Mouse (Mus musculus) lung, postnatal 0 days (tissue): ENCODE measurements around the gene Taar9. TPM values are rescaled to one million over a fixed set of nuclear protein-coding genes. Genes with fewer than 3 reads are reported as not detected.
A peak's percentile ranks its signal among the peaks of the same experiment; 100 is the strongest.

Experiments
- ATAC-seq: fragments of 200-750 bp; cut with Nextera tagmentation; 2 replicates; pipeline ENCODE4 v1.8.0; 2017; ENCODE audit warnings: moderate library complexity
- DNase-seq: peaks from one replicate; pipeline ENCODE4 v3.0.0-alpha.2; 2016; ENCODE audit warnings: low spot score
- H3K27ac ChIP-seq: fragments of 300-500 bp; sonication (generic); 2 replicates; pipeline ENCODE4 v1.5.1; 2014; ENCODE audit warnings: antibody characterized with exemption, mild to moderate bottlenecking, low read length, mixed read lengths
- H3K27me3 ChIP-seq: fragments of 300-500 bp; sonication (generic); replicated peaks from 2 replicates; pipeline ENCODE4 v1.6.1; 2014; ENCODE audit warnings: low read length, mixed read lengths; ENCODE audit not compliant: insufficient read depth
- H3K36me3 ChIP-seq: fragments of 300-500 bp; sonication (generic); 2 replicates; pipeline ENCODE4 v1.6.1; 2014; ENCODE audit warnings: low read length, mixed read lengths; ENCODE audit not compliant: insufficient read depth
- H3K4me1 ChIP-seq: fragments of 300-500 bp; sonication (generic); 2 replicates; pipeline ENCODE4 v1.6.1; 2014; ENCODE audit warnings: antibody characterized with exemption, low read depth, low read length, mixed read lengths; ENCODE audit not compliant: insufficient read depth
- H3K4me2 ChIP-seq: fragments of 300-500 bp; sonication (generic); replicated peaks from 2 replicates; pipeline ENCODE4 v1.6.1; 2014; ENCODE audit warnings: low read depth, mild to moderate bottlenecking, low read length, moderate library complexity, mixed read lengths
- H3K4me3 ChIP-seq: fragments of 300-500 bp; sonication (generic); 2 replicates; pipeline ENCODE4 v1.5.1; 2014; ENCODE audit warnings: low read depth, low read length
- H3K9ac ChIP-seq: fragments of 300-500 bp; sonication (generic); replicated peaks from 2 replicates; pipeline ENCODE4 v1.6.1; 2014; ENCODE audit warnings: low read depth, mild to moderate bottlenecking
- H3K9me3 ChIP-seq: fragments of 300-500 bp; sonication (generic); 2 replicates; pipeline ENCODE4 v1.6.1; 2016; ENCODE audit warnings: low read length, mixed read lengths
- CTCF ChIP-seq: IDR thresholded peaks from 2 replicates; pipeline ENCODE4 v1.5.1; 2016; ENCODE audit warnings: antibody characterized with exemption, mild to moderate bottlenecking
- EP300 ChIP-seq: IDR thresholded peaks from 2 replicates; pipeline ENCODE4 v1.6.1; 2016; ENCODE audit warnings: antibody characterized with exemption, mild to moderate bottlenecking, control low read depth
- WGBS: fragments of 180-500 bp; shearing (Covaris S2); extraction: QIAGEN DNeasy Blood & Tissue Kit; methylation state at CpG from one replicate; pipeline ENCODE4 v1.1.7; 2014; 5-methylcytosine and 5-hydroxymethylcytosine counted together
- polyA plus RNA-seq: library from polyadenylated mRNA; unstranded; fragments of >200 nt; fragmentation: Nextera tagmentation; extraction: Ambion mirVana; gene quantifications from 2 replicates; pipeline ENCODE4 v1.2.1, GENCODE M21; 2015

Gene Taar9
- polyA plus RNA-seq, 1 experiment from 2014 or later, result not detected

- Histone ChIP-seq H3K4me2 (no peak overlapping the region), H3K27me3 (no peaks in the 10 kb centered on the region), H3K9me3 (no peaks in the 10 kb centered on the region), H3K9ac (no peak overlapping the region), H3K4me1 (no peaks in the 10 kb centered on the region; the same call in 1 of the 2 replicates), H3K27ac (peak overlapping the region; percentile 74), H3K36me3 (no peaks in the 10 kb centered on the region), H3K4me3 (no peak overlapping the region)
- ATAC-seq (peak; percentile 51; the same call in 1 of the 2 replicates), DNase-seq (peak; percentile 49)
- peak; percentile 56 for TF ChIP-seq EP300
- no peak for TF ChIP-seq CTCF
- 29% methylated on average over 7 of the region's 7 CpGs for WGBS
These were observed 24.8 kb upstream of the Taar9 start for GRCm38 (mm10) chr10:24134071-24134645.

DNA sequence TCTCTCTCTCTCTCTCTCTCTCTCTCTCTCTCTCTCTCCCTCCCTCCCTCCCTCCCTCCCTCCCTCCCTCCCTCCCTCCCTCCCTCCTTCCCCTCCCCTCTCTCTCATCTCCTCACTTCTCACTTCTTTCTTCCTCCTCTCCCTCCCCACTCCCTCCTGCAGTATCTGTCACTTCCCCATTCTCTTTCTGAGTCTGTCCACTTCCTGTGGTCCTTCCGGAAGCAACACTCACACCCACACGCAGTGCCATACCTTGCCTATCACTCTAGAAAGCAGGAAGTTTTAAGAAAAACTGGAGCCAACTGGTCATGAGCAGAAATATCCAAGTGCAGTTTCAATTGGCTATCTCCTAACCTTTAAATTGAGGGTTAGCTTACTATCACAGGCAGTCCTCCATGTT is 23.8 kb upstream of the Taar9 start:
- DNase-seq (peak; percentile 37), ATAC-seq (no peak)
- Histone ChIP-seq H3K27ac (peak overlapping the region; percentile 58), H3K27me3 (no peaks in the 10 kb centered on the region), H3K4me2 (no peak overlapping the region), H3K9ac (no peak overlapping the region), H3K9me3 (no peaks in the 10 kb centered on the region), H3K4me3 (no peak overlapping the region), H3K4me1 (no peaks in the 10 kb centered on the region; the same call in 1 of the 2 replicates), H3K36me3 (no peaks in the 10 kb centered on the region)
- 9% methylated on average over 2 of the region's 2 CpGs for WGBS
- TF ChIP-seq CTCF (no peak), EP300 (no peak)

DNA sequence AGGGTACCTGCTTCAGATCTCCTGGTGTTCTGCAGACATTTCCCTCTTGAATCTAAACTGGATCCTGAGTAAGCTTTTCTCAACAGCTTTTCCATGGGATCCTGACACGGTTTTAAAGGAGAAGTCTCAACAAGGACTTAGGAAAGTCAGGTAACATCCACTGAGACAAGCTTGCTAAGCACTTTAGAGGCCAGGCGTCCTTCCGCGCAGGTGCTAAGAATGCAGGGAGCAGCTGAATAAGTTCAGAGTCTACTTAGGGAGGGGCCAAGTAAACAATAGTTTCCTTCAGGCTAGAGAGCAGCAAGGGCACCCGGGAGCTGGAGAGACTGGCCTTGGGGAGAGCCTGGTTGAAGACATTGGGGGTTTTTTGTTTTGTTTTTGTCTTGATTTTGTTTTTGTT is 22.9 kb upstream of the Taar9 start:
- peak overlapping the region; percentile 47 for H3K4me2 ChIP-seq
- peak; percentile 90 for DNase-seq

GRCm38 (mm10) chr10:24131451-24132262 is 22.3 kb upstream of the Taar9 start:
- H3K9me3 ChIP-seq, result no peaks in the 10 kb centered on the region
- TF ChIP-seq CTCF, result peak; percentile 84
- no peak for TF ChIP-seq EP300
- peak overlapping the region; percentile 58 for H3K27ac ChIP-seq
- peak; percentile 72 for ATAC-seq
- H3K27me3 ChIP-seq, result no peaks in the 10 kb centered on the region
- peak overlapping the region; percentile 31 for H3K4me3 ChIP-seq
- DNase-seq, result peak; percentile 96
- H3K36me3 ChIP-seq, result no peaks in the 10 kb centered on the region
- no peaks in the 10 kb centered on the region; the same call in 1 of the 2 replicates for H3K4me1 ChIP-seq
- H3K4me2 ChIP-seq, result peak overlapping the region; percentile 47
- 16% methylated on average over 9 of the region's 9 CpGs for WGBS
- no peak overlapping the region; the same call in 1 of the 2 replicates for H3K9ac ChIP-seq

More for the DNA sequence above, 22.9 kb upstream of the Taar9 start:
- WGBS, result 14% methylated on average over 5 of the region's 5 CpGs
- H3K4me3 ChIP-seq, result no peak overlapping the region
- no peak overlapping the region for H3K9ac ChIP-seq
- H3K4me1 ChIP-seq, result no peaks in the 10 kb centered on the region; the same call in 1 of the 2 replicates
- no peaks in the 10 kb centered on the region for H3K27me3 ChIP-seq
- no peak for TF ChIP-seq CTCF
- peak; percentile 13; the same call in 1 of the 2 replicates for TF ChIP-seq EP300
- H3K9me3 ChIP-seq, result no peaks in the 10 kb centered on the region
- no peaks in the 10 kb centered on the region for H3K36me3 ChIP-seq
- ATAC-seq, result peak; percentile 89
- peak overlapping the region; percentile 58 for H3K27ac ChIP-seq

DNA sequence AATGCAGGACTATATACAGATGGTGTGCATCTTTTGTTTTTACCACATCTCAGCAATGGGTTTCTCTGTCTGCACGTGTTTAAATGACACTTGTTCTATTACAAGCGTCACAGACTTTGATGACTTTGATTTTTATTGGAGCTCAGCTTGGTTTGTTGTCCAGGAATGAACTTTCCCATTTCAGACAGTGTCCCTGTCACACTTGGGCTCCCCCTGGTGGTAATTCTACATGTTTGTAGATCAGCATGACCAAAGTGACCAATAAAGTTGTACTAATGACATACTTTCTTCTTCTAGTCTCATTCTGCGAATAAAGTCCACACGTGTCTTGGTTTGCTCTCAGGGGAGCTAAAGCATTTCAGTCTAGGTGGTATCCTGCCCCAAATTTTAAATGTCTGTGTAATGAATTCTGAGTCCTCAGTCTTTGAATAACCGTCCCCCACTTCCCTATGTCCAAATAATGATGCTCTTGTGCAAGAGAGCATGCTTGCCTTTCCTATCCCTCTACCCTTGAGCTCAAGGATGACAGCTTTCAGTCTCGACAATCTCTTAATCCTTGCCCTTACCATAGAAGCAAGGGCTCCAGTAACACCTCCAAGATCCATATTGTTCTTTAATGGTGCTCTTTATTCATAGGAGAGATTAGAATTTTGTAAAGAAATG is 1.9 kb upstream of the Taar9 start:
- ATAC-seq (no peak), DNase-seq (peak; percentile 80)
- Histone ChIP-seq H3K4me3 (no peak overlapping the region), H3K9ac (no peak overlapping the region), H3K36me3 (no peaks in the 10 kb centered on the region), H3K27ac (no peak overlapping the region), H3K4me1 (no peaks in the 10 kb centered on the region), H3K27me3 (no peaks in the 10 kb centered on the region), H3K4me2 (no peak overlapping the region), H3K9me3 (no peaks in the 10 kb centered on the region)
- WGBS, result 42% methylated on average over 6 of the region's 6 CpGs
- TF ChIP-seq CTCF (peak; percentile 84), EP300 (no peak)

DNA sequence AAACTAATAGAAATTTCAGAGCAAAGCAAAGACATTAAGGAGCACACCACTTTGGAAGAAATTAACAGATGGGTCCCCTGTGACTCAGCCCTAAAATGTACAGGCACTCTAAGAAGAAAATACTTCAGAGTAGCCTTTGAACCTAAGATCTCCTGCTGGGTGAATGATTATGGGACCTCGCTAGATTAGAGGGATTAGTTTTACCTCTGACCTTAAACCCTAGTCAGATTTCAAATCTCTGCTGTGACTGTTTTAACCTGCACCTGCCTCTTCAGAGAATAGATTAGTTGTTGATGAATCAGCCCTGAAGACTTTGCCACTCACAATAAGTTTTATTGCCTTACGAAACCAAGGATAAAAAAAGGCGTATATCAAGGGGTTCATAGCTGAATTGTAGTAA is 1.1 kb downstream of the Taar9 start:
- H3K9ac ChIP-seq, result no peak overlapping the region
- no peaks in the 10 kb centered on the region for H3K9me3 ChIP-seq
- no peak for ATAC-seq
- H3K4me1 ChIP-seq, result no peaks in the 10 kb centered on the region
- H3K27me3 ChIP-seq, result no peaks in the 10 kb centered on the region
- TF ChIP-seq CTCF (no peak), EP300 (no peak)
- WGBS, result 72% methylated on average over 3 of the region's 3 CpGs
- H3K27ac ChIP-seq, result no peak overlapping the region
- no peak overlapping the region for H3K4me2 ChIP-seq
- H3K36me3 ChIP-seq, result no peaks in the 10 kb centered on the region
- no peak overlapping the region for H3K4me3 ChIP-seq
- no peak for DNase-seq
